Mouse (Mus musculus) heart, embryonic 13.5 days (tissue): ENCODE data around the gene Phgr1. TPM values are rescaled to one million over a fixed set of nuclear protein-coding genes. Genes with fewer than 3 reads are reported as not detected.

Experiments used
- ATAC-seq: fragments of 200-750 bp; cut with Nextera tagmentation; 2 replicates; pipeline ENCODE4 v1.8.0; 2017; ENCODE audit warnings: moderate TSS enrichment; ENCODE audit not compliant: insufficient number of reproducible peaks, low FRiP score, low TSS enrichment; ENCODE audit errors: extremely low read depth
- H3K27ac ChIP-seq: fragments of 300-500 bp; sonication (generic); replicated peaks from 2 replicates; pipeline ENCODE4 v1.5.1; 2015; ENCODE audit warnings: moderate library complexity, mild to moderate bottlenecking, inconsistent platforms
- H3K27me3 ChIP-seq: fragments of 300-500 bp; sonication (generic); replicated peaks from 2 replicates; pipeline ENCODE4 v1.6.1; 2015; ENCODE audit warnings: mild to moderate bottlenecking, inconsistent platforms
- H3K36me3 ChIP-seq: fragments of 300-500 bp; sonication (generic); 2 replicates; pipeline ENCODE4 v1.6.1; 2015; ENCODE audit warnings: mild to moderate bottlenecking, inconsistent platforms
- H3K4me1 ChIP-seq: fragments of 300-500 bp; sonication (generic); 2 replicates; pipeline ENCODE4 v1.6.1; 2015; ENCODE audit warnings: inconsistent platforms
- H3K4me2 ChIP-seq: fragments of 300-500 bp; sonication (generic); 2 replicates; pipeline ENCODE4 v1.6.1; 2015; ENCODE audit warnings: inconsistent platforms, mild to moderate bottlenecking, moderate library complexity
- H3K4me3 ChIP-seq: fragments of 300-500 bp; sonication (generic); 2 replicates; pipeline ENCODE4 v1.5.1; 2015; ENCODE audit warnings: moderate library complexity, mild to moderate bottlenecking, inconsistent platforms
- H3K9ac ChIP-seq: fragments of 300-500 bp; sonication (generic); 2 replicates; pipeline ENCODE4 v1.6.1; 2015; ENCODE audit warnings: inconsistent platforms, mild to moderate bottlenecking, moderate library complexity
- H3K9me3 ChIP-seq: fragments of 300-500 bp; sonication (generic); 2 replicates; pipeline ENCODE4 v1.6.1; 2016; ENCODE audit warnings: inconsistent platforms
- WGBS: fragments of 180-500 bp; shearing (Covaris S2); methylation state at CpG from one replicate; pipeline ENCODE4 v1.1.7; 2015; ENCODE audit warnings: mixed read lengths; 5-methylcytosine and 5-hydroxymethylcytosine counted together
- polyA plus RNA-seq: library from polyadenylated mRNA; unstranded; fragments of >200 nt; fragmentation: Nextera tagmentation; extraction: Ambion mirVana; gene quantifications from 2 replicates; pipeline ENCODE4 v1.2.1, GENCODE M21; 2015

The Phgr1 gene
- not detected in 2 replicates for polyA plus RNA-seq

DNA sequence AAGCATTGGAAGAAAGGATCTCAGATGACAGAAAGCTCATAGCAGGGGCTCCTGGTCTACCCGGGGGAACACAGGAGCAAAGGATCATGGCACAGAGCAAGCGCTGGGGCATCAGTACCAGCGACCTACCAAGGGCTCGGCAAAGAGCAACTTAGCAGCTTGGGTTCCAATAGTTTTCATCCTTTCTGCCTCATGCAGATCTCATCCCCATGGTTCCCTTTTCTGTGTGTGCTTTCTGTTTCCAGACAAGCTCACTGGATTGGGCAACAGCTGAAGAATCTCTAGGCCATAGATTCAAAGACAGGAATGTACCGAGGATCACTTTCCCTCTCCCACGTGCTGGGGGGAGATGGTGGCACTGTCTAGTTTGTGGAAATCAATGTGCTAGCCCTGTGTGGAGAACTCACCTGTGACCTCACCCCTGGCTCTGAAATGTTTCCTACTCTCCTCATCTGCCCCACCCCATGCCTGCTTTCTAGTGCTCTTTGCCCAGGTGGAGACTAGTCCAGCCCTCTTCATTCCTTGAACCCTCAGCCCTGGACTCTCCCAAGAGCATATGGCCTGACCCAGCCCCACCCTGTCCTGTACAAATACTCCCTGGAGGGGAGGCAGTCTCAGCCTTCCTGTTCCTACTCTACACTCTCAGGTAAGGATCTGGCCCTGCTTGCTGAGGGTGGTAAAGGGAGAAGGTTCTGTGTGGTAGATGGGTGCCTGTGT is at the start of gene Phgr1:
Gene Phgr1 (plus strand): TSS at position 612 of the 717 bp plus-strand sequence.
- WGBS: 75% methylated on average over 6 of the region's 6 CpGs
- no peak for ATAC-seq
- no peaks in the 10 kb centered on the region for H3K9me3 ChIP-seq
- no peak within 1 kb of the TSS for H3K27ac ChIP-seq
- H3K4me1 ChIP-seq: peaks cover 12% of the 10 kb centered on the region
- peaks cover 12% of the 10 kb centered on the region; the same call in 1 of the 2 replicates for H3K27me3 ChIP-seq
- no peak within 1 kb of the TSS for H3K9ac ChIP-seq
- no peak within 1 kb of the TSS for H3K4me2 ChIP-seq
- no peak within 1 kb of the TSS for H3K4me3 ChIP-seq
- H3K36me3 ChIP-seq: no peaks in the 10 kb centered on the region

DNA sequence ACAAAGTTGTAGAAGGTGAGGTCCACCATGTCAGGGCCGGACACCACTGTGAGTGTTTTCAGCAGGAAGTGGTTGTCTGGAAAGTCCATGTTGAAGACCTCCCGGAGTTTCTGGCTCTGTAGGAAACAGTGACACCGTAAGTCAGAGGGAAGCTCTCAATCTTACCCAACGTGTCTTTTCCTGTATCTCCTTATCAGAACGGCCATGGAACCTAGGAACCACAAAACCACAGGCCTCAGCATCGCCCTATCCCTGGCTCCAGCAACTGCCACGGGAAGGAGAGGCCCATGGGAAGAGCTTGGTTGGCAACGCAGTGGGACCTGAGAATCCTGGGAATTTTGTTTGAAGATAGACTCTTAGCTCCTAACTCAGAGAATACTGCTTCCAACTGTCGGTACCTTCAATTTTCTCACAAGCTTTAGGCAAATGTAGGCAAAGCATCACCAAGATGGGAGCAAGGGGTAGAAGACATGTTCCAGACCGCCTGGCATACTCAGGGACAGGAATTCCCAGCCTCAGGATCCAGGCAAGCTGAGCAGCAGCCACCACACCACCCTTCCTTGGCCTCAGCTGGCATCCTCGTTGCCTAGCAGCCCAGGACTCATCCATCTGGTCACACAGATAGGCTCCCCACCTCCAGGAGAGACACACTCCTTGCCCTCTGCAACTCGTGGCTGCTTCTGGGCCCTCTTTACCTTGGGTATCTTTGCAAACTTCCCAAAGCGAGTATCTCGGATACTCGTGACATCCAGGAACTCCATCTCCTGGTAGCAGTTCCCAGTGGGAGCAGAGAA is 48.7 kb upstream of the Phgr1 start:
- Histone ChIP-seq H3K4me1 (peaks cover 24% of the 10 kb centered on the region), H3K27me3 (peaks cover 41% of the 10 kb centered on the region; the same call in 1 of the 2 replicates), H3K9ac (no peak overlapping the region), H3K4me2 (no peak overlapping the region), H3K9me3 (no peaks in the 10 kb centered on the region), H3K36me3 (no peaks in the 10 kb centered on the region), H3K4me3 (no peak overlapping the region), H3K27ac (no peak overlapping the region)
- no peak for ATAC-seq
- WGBS: 69% methylated on average over 15 of the region's 15 CpGs

DNA sequence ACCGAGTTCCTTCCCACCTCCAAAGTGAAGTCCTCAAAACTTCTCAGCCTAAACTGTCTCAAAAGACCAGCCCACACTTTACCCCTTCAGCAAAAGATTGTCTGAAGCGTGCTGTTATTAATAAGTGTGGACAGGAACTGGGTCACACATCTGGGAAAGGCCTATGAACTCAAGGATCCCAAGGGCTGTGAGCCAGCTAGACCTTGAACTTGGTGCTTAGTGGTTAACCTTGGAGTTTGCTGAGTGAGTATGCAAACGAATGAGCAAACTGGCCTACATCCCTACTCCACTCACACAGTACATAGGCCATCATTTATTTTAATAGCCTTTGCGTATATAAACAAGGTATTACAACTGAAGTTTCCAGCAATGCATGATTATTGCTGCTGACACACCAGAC is 47.1 kb upstream of the Phgr1 start:
- Histone ChIP-seq H3K36me3 (no peaks in the 10 kb centered on the region), H3K9ac (no peak overlapping the region), H3K4me3 (no peak overlapping the region), H3K27ac (no peak overlapping the region), H3K9me3 (no peaks in the 10 kb centered on the region), H3K4me2 (no peak overlapping the region), H3K4me1 (peaks cover 40% of the 10 kb centered on the region), H3K27me3 (peaks cover 41% of the 10 kb centered on the region; the same call in 1 of the 2 replicates)
- no peak for ATAC-seq
- WGBS: 78% methylated on average over 4 of the region's 4 CpGs

GRCm38 (mm10) chr2:118726873-118727272 is 45.7 kb upstream of the Phgr1 start:
- Histone ChIP-seq H3K9me3 (no peaks in the 10 kb centered on the region), H3K36me3 (no peaks in the 10 kb centered on the region), H3K4me3 (no peak overlapping the region), H3K27me3 (peaks cover 50% of the 10 kb centered on the region), H3K4me2 (no peak overlapping the region), H3K27ac (no peak overlapping the region), H3K9ac (no peak overlapping the region), H3K4me1 (peaks cover 40% of the 10 kb centered on the region)
- 81% methylated on average over 2 of the region's 2 CpGs for WGBS
- no peak for ATAC-seq

DNA sequence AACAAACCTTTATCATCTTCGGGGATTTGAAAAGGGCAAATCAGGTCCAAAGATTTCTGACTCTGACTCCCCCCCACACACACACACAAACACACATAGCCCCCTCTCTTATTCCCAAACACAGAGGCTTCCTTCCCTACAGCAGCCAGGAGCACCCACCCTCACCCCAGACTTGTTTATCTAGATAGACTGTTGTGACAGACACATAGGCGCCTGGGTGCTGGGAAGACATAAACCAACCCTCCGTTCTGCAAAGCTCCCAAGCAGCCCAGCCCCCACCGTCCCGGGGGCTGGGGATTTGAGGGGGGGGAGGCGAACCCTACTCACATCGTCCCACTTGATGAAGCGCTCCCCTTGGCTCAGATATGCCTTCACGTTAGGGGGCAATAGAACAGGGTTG is 44.7 kb upstream of the Phgr1 start:
- ATAC-seq: no peak
- no peak overlapping the region for H3K27ac ChIP-seq

GRCm38 (mm10) chr2:118728337-118728736 is 44.2 kb upstream of the Phgr1 start, which contains the start of gene Plcb2:
Gene Plcb2 (minus strand): TSS chr2:118728438.
- Histone ChIP-seq H3K27me3 (peaks cover 57% of the 10 kb centered on the region), H3K9ac (peak within 1 kb of the TSS; percentile 45), H3K9me3 (no peaks in the 10 kb centered on the region), H3K4me1 (peaks cover 33% of the 10 kb centered on the region), H3K4me3 (no peak within 1 kb of the TSS), H3K4me2 (peak within 1 kb of the TSS; percentile 42), H3K36me3 (no peaks in the 10 kb centered on the region), H3K27ac (peak within 1 kb of the TSS; percentile 62)
- WGBS: 18% methylated on average over 7 of the region's 7 CpGs
- no peak for ATAC-seq

More for the DNA sequence above, 44.7 kb upstream of the Phgr1 start:
- Histone ChIP-seq H3K4me2 (peak overlapping the region; percentile 42), H3K9ac (0 out of 2 replicates have a peak overlapping the region, but pooled peaks have one; percentile 17), H3K36me3 (no peaks in the 10 kb centered on the region), H3K4me1 (peaks cover 37% of the 10 kb centered on the region), H3K4me3 (no peak overlapping the region), H3K9me3 (no peaks in the 10 kb centered on the region), H3K27me3 (peaks cover 52% of the 10 kb centered on the region)
- 25% methylated on average over 9 of the region's 9 CpGs for WGBS

GRCm38 (mm10) chr2:118729194-118729593 is 43.4 kb upstream of the Phgr1 start:
- no peak overlapping the region for H3K4me2 ChIP-seq
- H3K4me3 ChIP-seq: no peak overlapping the region
- 19% methylated on average over 4 of the region's 4 CpGs for WGBS
- no peaks in the 10 kb centered on the region for H3K9me3 ChIP-seq
- peak overlapping the region; percentile 45 for H3K9ac ChIP-seq
- H3K27me3 ChIP-seq: peaks cover 57% of the 10 kb centered on the region
- H3K27ac ChIP-seq: peak overlapping the region; percentile 62
- no peak for ATAC-seq
- H3K4me1 ChIP-seq: peaks cover 31% of the 10 kb centered on the region
- H3K36me3 ChIP-seq: no peaks in the 10 kb centered on the region

DNA sequence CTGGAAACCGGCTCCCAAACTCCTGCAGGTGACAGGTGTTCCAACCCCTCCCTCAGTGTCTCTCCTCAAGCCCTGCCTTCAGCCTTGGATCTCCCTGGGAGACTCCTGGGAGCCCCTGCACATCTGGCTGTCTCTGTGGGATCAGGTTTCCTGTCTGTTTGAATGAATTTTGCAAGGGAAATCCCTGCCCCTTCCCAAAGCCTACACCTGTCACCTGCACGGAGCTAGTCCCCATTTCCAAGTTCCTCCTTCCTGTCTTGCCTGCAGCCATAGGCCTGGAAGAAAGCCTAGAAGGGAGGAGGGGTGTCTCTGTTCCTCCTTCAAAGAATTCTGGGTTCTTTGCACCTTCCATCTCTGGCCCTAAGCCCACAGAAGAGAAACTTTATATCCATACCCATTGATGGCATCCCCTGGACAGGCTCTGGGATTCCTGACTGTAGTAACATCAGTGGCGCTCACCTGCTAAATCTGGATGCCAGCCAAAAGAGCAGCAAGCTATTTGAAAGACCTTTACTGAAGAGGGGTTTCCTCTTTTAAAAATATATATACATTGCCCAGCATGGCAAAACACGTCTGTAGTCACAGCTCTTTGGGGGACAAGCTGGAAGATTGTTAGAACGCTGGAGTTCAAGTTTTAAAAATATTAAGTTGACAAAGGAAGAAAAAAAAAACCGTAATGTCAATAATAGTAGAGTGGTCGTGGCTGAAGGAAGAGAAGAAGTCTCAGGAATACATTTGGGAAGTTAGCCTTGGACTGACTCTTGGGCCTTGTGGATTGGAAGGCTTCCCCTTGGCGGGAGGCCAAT is 42.5 kb upstream of the Phgr1 start:
- Histone ChIP-seq H3K4me2 (no peak overlapping the region), H3K36me3 (no peaks in the 10 kb centered on the region), H3K9me3 (no peaks in the 10 kb centered on the region), H3K9ac (no peak overlapping the region), H3K27ac (no peak overlapping the region), H3K27me3 (peaks cover 57% of the 10 kb centered on the region), H3K4me3 (no peak overlapping the region), H3K4me1 (peaks cover 31% of the 10 kb centered on the region)
- WGBS: 26% methylated on average over 8 of the region's 8 CpGs
- no peak for ATAC-seq

DNA sequence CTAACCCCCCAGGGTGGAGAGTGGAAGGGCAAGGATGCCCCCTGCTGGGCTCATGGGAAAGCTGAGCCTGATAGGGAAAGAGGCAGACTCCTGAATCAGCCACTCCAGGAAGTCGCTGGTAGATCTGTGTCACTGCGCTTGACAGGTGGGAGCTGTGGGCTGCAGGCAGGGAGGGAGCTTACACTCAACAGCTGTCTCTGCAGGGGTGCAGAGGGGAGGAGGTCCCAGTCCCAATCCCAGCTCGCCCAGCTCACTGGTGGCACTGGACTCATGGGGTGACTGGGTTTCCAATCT is 42.0 kb upstream of the Phgr1 start:
- no peak overlapping the region for H3K9ac ChIP-seq
- 3% methylated on average over 3 of the region's 3 CpGs for WGBS
- no peak for ATAC-seq

GRCm38 (mm10) chr2:118731981-118732380 is 40.6 kb upstream of the Phgr1 start:
- ATAC-seq: no peak
- WGBS: 67% methylated on average over 5 of the region's 5 CpGs
- H3K27me3 ChIP-seq: peaks cover 57% of the 10 kb centered on the region
- no peak overlapping the region for H3K4me3 ChIP-seq
- H3K4me2 ChIP-seq: no peak overlapping the region
- no peak overlapping the region for H3K9ac ChIP-seq
- peaks cover 31% of the 10 kb centered on the region for H3K4me1 ChIP-seq
- no peaks in the 10 kb centered on the region for H3K9me3 ChIP-seq
- H3K27ac ChIP-seq: no peak overlapping the region
- H3K36me3 ChIP-seq: no peaks in the 10 kb centered on the region

More for the DNA sequence above, 42.0 kb upstream of the Phgr1 start:
- Histone ChIP-seq H3K4me3 (no peak overlapping the region), H3K27ac (no peak overlapping the region), H3K36me3 (no peaks in the 10 kb centered on the region), H3K9me3 (no peaks in the 10 kb centered on the region), H3K4me1 (peaks cover 31% of the 10 kb centered on the region), H3K27me3 (peaks cover 58% of the 10 kb centered on the region), H3K4me2 (no peak overlapping the region)

GRCm38 (mm10) chr2:118733341-118733740 is 39.2 kb upstream of the Phgr1 start:
- peaks cover 22% of the 10 kb centered on the region for H3K4me1 ChIP-seq
- H3K4me3 ChIP-seq: no peak overlapping the region
- no peaks in the 10 kb centered on the region for H3K36me3 ChIP-seq
- H3K27me3 ChIP-seq: peaks cover 50% of the 10 kb centered on the region
- WGBS: 43% methylated on average over 5 of the region's 5 CpGs
- no peak overlapping the region for H3K9ac ChIP-seq
- H3K4me2 ChIP-seq: no peak overlapping the region
- no peak for ATAC-seq
- no peak overlapping the region for H3K27ac ChIP-seq
- H3K9me3 ChIP-seq: no peaks in the 10 kb centered on the region
